Mouse (Mus musculus): ENCODE measurements around the gene Klrd1. TPM values are rescaled to one million over a fixed set of nuclear protein-coding genes. Genes with fewer than 3 reads are reported as not detected.

Klrd1 gene
- polyA plus RNA-seq, 1 experiment from 2014 or later = not detected

DNA sequence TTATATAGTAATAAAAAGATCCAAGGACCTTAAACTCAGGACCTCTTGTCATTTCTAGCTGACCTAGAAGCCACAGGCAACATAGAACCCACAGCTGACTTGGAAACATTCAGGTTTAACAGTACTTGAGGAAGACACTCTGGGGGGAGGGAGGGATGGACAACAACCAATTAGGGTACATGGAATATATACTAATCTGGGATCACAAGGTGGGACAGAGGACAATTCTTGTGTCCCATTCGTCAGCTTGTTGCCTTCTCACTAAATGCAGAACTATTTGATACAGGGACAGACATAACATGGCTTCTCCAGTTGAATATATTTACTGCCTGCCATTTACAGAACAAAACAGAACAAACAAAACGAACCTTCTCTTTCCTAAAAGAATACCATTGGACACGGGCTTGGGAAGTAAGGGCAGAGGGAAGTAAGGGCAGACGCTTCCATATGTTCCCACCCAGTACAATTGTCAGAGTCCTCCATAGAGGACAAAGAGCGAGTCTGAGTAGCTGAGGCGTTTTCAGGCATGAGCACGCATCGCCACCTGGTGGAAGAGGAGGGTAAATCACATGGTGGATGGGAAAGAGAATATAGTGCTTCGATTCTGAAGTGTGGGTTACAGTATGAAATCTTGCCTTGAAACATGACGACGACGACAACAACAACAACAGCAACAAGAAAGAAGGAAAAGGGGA, 32.5 kb upstream of the Klrd1 start:
- Histone ChIP-seq H3K27me3 (ENCODE audit: insufficient read depth, low read length) (no peaks in the 10 kb centered on the region), H3K4me3 (ENCODE audit: low read depth, low read length) (no peak overlapping the region), H3K9me3 (ENCODE audit: low read depth, low read length) (no peaks in the 10 kb centered on the region), H3K36me3 (ENCODE audit: insufficient read depth) (no peaks in the 10 kb centered on the region), H3K4me1 (ENCODE audit: insufficient read depth) (no peaks in the 10 kb centered on the region), H3K9ac (no peak overlapping the region), H3K4me2 (no peak overlapping the region), H3K27ac (ENCODE audit: low read depth) (no peak overlapping the region)
- WGBS = 18% methylated on average over 12 of the region's 12 CpGs
- ATAC-seq (ENCODE audit: insufficient read depth) = peak; percentile 90
- peak; percentile 94 for TF ChIP-seq CTCF (IDR thresholded peaks at IDR 0.05; ENCODE audit: low read depth)
- peak; percentile 89 for DNase-seq

DNA sequence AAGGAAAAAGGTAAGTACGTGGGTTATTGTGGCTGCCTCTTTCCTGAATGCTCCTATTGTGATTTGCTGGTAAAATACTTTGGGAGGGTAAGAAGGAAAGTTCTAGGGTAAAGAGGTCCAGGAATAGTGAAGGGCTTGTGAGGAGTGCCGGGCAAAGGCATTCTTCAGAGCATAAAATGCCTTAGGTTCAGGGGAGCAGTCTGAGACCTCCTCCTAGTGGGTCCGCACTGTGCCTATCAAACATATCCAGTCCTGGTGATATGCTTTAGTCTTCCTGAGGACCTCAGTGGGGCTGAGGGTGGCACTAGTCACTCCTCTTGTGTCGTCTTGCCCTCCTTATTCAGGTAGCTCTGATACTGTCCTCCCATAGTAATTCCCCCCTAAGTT, 31.9 kb upstream of the Klrd1 start:
- Histone ChIP-seq H3K4me1 (ENCODE audit: insufficient read depth) (no peaks in the 10 kb centered on the region), H3K4me3 (ENCODE audit: low read depth, low read length) (no peak overlapping the region), H3K9ac (no peak overlapping the region), H3K9me3 (ENCODE audit: low read depth, low read length) (no peaks in the 10 kb centered on the region), H3K27me3 (ENCODE audit: insufficient read depth, low read length) (no peaks in the 10 kb centered on the region), H3K36me3 (ENCODE audit: insufficient read depth) (no peaks in the 10 kb centered on the region), H3K4me2 (no peak overlapping the region), H3K27ac (ENCODE audit: low read depth) (no peak overlapping the region)
- no peak for TF ChIP-seq CTCF (IDR thresholded peaks at IDR 0.05; ENCODE audit: low read depth)
- no peak for DNase-seq
- 0 out of 2 replicates have a peak, but pooled peaks have one; percentile 36 for ATAC-seq (ENCODE audit: insufficient read depth)
- WGBS = 56% methylated on average over 4 of the region's 4 CpGs

DNA sequence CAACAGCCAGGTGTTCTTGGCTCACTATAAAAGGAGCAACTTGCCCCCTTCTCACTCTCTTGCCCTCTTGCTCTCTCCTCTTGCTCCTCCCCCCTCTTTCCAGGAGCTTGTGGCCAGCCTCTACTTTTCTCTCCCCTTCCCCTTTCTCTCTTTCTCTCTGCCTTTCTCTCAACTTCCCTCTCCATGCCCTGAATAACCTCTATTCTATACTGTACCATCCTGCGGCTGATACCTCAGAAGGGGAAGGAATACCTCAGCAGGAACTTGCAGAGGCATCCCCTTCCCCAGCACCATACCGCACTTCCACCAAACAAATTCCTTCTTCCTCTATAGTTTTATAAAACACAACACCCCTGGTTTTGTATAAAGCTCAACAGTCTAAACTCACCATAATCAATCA, 26.3 kb upstream of the Klrd1 start:
- no peak for ATAC-seq (ENCODE audit: insufficient read depth)
- Histone ChIP-seq H3K27me3 (ENCODE audit: insufficient read depth, low read length) (no peaks in the 10 kb centered on the region), H3K27ac (ENCODE audit: low read depth) (no peak overlapping the region), H3K4me2 (no peak overlapping the region), H3K9ac (no peak overlapping the region), H3K4me1 (ENCODE audit: insufficient read depth) (no peaks in the 10 kb centered on the region), H3K36me3 (ENCODE audit: insufficient read depth) (no peaks in the 10 kb centered on the region), H3K4me3 (ENCODE audit: low read depth, low read length) (no peak overlapping the region), H3K9me3 (ENCODE audit: low read depth, low read length) (no peaks in the 10 kb centered on the region)
- no peak for DNase-seq
- no peak for TF ChIP-seq CTCF (IDR thresholded peaks at IDR 0.05; ENCODE audit: low read depth)
- WGBS = 72% methylated on average over 2 of the region's 2 CpGs

DNA sequence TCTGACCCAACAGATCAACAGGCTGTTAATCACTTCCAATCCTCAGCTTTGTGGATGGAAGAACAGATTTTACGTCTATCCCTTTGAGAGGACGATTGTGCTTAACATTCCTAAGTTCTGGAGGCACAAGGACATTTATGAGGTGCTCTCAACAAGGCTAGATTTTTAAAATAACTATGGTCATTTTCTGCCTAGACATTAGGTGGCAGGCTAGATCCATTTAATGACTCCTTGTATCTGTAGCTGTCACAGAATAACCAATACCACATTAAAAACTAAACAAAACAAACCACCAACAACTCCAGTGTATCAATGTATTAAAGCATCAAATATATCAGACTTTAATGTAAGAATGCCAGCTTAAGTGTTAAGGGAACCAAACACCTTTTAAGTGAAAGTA, 16.3 kb upstream of the Klrd1 start:
- Histone ChIP-seq H3K9me3 (ENCODE audit: low read depth, low read length) (no peaks in the 10 kb centered on the region), H3K27me3 (ENCODE audit: insufficient read depth, low read length) (no peaks in the 10 kb centered on the region), H3K4me3 (ENCODE audit: low read depth, low read length) (no peak overlapping the region), H3K27ac (ENCODE audit: low read depth) (no peak overlapping the region), H3K4me1 (ENCODE audit: insufficient read depth) (no peaks in the 10 kb centered on the region), H3K4me2 (no peak overlapping the region), H3K9ac (no peak overlapping the region), H3K36me3 (ENCODE audit: insufficient read depth) (no peaks in the 10 kb centered on the region)
- WGBS = 16% methylated on average over 2 of the region's 2 CpGs
- ATAC-seq (ENCODE audit: insufficient read depth) = peak; percentile 56; the same call in 1 of the 2 replicates
- peak; percentile 50 for DNase-seq
- TF ChIP-seq CTCF (IDR thresholded peaks at IDR 0.05; ENCODE audit: low read depth) = peak; percentile 23; the same call in 1 of the 2 replicates

DNA sequence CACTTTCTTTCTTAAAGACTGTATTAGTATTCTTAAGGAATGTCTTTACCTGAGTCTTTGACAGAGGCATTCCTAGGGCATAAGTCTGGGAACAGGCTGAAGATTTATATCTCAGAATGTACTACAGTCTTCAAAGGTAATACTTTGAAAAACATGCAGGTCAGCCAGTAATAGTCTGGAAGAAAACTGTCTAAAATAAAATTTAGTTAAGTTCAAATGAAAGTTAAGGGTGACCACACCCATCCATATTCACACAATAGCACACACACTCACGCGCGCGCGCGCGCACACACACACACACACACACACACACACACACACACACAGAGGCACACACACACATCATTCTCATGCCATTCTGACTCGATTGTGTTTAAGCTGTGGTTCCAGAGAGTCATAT, 14.0 kb upstream of the Klrd1 start, which contains the start of gene Klre1:
TSS of gene Klre1 (plus strand) at position 301 of the 400 bp plus-strand sequence.
- no peak for ATAC-seq (ENCODE audit: insufficient read depth)
- 94% methylated on average over 8 of the region's 8 CpGs for WGBS
- TF ChIP-seq CTCF (IDR thresholded peaks at IDR 0.05; ENCODE audit: low read depth) = no peak

DNA sequence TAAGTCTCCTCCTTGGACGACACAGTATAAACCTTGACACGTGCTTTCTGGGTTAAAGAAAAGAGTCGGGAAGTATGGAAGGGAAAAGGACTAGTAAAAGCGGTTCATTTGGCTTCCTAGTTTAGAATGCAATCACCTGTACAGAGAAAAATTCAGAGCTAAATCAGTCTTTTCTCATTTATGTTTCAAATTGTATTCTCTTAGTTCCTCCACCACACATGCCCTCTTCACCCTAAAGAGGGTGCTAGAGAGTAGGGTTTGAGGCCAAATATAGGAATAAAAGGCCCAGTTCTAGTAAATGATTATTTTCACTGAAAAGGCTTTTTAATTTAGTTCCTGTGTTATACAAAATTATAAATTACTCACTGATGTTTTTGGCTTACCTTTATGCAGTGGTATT, 10.3 kb upstream of the Klrd1 start:
- TF ChIP-seq CTCF (IDR thresholded peaks at IDR 0.05; ENCODE audit: low read depth) = peak; percentile 43
- no peaks in the 10 kb centered on the region for H3K36me3 ChIP-seq (ENCODE audit: insufficient read depth)
- DNase-seq = peak; percentile 49
- no peak for ATAC-seq (ENCODE audit: insufficient read depth)
- H3K9ac ChIP-seq = no peak overlapping the region
- H3K4me3 ChIP-seq (ENCODE audit: low read depth, low read length) = no peak overlapping the region
- H3K4me2 ChIP-seq = no peak overlapping the region
- H3K9me3 ChIP-seq (ENCODE audit: low read depth, low read length) = no peaks in the 10 kb centered on the region
- WGBS = 51% methylated on average over 4 of the region's 4 CpGs
- H3K27me3 ChIP-seq (ENCODE audit: insufficient read depth, low read length) = no peaks in the 10 kb centered on the region
- H3K4me1 ChIP-seq (ENCODE audit: insufficient read depth) = no peaks in the 10 kb centered on the region
- H3K27ac ChIP-seq (ENCODE audit: low read depth) = no peak overlapping the region

More for the DNA sequence above, 14.0 kb upstream of the Klrd1 start, which contains the start of gene Klre1:
- no peak within 1 kb of the TSS for H3K9ac ChIP-seq
- H3K9me3 ChIP-seq (ENCODE audit: low read depth, low read length) = no peaks in the 10 kb centered on the region
- no peaks in the 10 kb centered on the region for H3K4me1 ChIP-seq (ENCODE audit: insufficient read depth)
- no peak for DNase-seq
- no peaks in the 10 kb centered on the region for H3K36me3 ChIP-seq (ENCODE audit: insufficient read depth)
- H3K27me3 ChIP-seq (ENCODE audit: insufficient read depth, low read length) = no peaks in the 10 kb centered on the region
- H3K4me2 ChIP-seq = no peak within 1 kb of the TSS
- no peak within 1 kb of the TSS for H3K27ac ChIP-seq (ENCODE audit: low read depth)
- H3K4me3 ChIP-seq (ENCODE audit: low read depth, low read length) = no peak within 1 kb of the TSS

DNA sequence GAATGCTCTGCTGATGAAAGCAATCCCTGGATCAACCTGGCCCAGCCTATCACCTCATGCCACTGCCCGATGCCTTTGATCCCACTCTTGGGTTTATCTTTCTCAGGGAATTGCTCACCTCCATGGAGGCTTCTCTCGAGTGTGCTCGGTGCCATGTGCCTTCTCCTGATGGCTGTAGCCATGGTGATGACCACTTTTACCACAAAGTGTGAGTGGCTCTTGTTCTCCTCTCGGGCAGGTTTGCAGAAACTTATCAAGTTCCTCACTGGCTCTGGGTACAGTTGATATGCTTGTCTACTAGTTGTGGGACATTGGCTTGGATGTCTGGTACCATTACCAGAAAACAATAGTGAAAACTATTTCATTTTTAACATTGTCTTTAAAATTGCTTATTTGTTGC, 9.7 kb upstream of the Klrd1 start:
- ATAC-seq (ENCODE audit: insufficient read depth) = no peak
- Histone ChIP-seq H3K4me2 (no peak overlapping the region), H3K27ac (ENCODE audit: low read depth) (no peak overlapping the region), H3K4me1 (ENCODE audit: insufficient read depth) (no peaks in the 10 kb centered on the region), H3K9ac (no peak overlapping the region), H3K27me3 (ENCODE audit: insufficient read depth, low read length) (no peaks in the 10 kb centered on the region), H3K9me3 (ENCODE audit: low read depth, low read length) (no peaks in the 10 kb centered on the region), H3K36me3 (ENCODE audit: insufficient read depth) (no peaks in the 10 kb centered on the region), H3K4me3 (ENCODE audit: low read depth, low read length) (no peak overlapping the region)
- 54% methylated on average over 4 of the region's 4 CpGs for WGBS
- no peak for TF ChIP-seq CTCF (IDR thresholded peaks at IDR 0.05; ENCODE audit: low read depth)
- no peak for DNase-seq
